Mouse (Mus musculus): ENCODE results near the gene Egf. TPM values are rescaled to one million over a fixed set of nuclear protein-coding genes. Genes with fewer than 3 reads are reported as not detected.
A peak's percentile ranks its signal among the peaks of the same experiment; 100 is the strongest.
"Not testable (repeated sequence)": the region's sequence is repeated elsewhere in the genome, so short reads cannot be mapped to it uniquely, and the experiment has no call there.

The Egf gene
- polyA plus RNA-seq, 1 experiment from 2014 or later, result 1.3 TPM

DNA sequence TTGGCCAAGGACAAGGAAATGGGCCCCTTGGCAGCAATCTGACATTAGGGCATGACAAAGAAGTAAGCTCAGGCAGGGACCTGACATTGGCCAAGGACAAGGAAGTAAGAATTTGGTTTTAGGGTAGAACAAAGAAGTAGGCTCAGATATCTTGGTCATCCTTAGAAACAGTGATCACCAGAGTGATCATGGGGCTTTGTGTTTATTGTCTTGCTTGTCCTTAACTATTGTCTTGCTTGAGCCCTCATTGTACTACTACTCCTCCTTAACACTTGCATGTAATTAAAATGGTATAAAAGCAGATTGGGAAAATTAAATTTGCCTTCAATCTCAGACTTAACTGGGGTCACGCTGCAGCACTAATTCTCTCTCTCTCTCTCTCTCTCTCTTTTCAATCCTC is 2.5 kb upstream of the Egf start:
- H3K9me3 ChIP-seq, result peaks cover 16% of the 10 kb centered on the region
- H3K4me1 ChIP-seq, result peaks cover 23% of the 10 kb centered on the region
- H3K4me3 ChIP-seq; H3K27ac ChIP-seq (replicated peaks); H3K4me2 ChIP-seq; H3K36me3 ChIP-seq; H3K9ac ChIP-seq; ATAC-seq (ENCODE audit: extremely low read depth, insufficient number of reproducible peaks, low FRiP score, low TSS enrichment): not testable (repeated sequence)
- H3K27me3 ChIP-seq (replicated peaks), result peaks cover 20% of the 10 kb centered on the region; the same call in 1 of the 2 replicates
- 91% methylated on average over 1 of the region's 1 CpGs for WGBS

DNA sequence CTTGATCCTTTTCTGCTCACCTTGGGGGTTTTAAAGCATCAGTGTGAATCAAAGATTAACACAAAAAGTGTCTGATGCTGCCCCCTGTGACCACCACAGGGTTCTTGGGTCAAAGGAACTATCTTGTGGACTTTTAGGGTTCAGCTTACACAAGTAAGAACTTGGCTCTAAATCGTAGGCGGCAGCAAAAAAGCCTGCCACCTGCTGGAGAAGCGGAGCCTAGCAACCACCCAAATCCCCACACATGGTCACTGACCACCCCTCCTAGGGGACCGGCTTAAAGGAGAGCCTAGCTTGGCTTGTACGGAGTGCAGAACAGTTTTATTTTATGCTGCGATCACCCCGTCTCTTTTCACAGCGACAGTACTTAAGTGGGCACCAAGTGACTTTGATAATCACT is 10.3 kb downstream of the Egf start:
- H3K4me1 ChIP-seq, result no peaks in the 10 kb centered on the region
- ATAC-seq (ENCODE audit: extremely low read depth, insufficient number of reproducible peaks, low FRiP score, low TSS enrichment), result no peak
- H3K27ac ChIP-seq (replicated peaks), result no peak overlapping the region
- H3K9me3 ChIP-seq, result no peaks in the 10 kb centered on the region
- no peaks in the 10 kb centered on the region for H3K36me3 ChIP-seq
- no peak overlapping the region for H3K4me3 ChIP-seq
- WGBS, result 45% methylated on average over 8 of the region's 8 CpGs
- no peak overlapping the region for H3K4me2 ChIP-seq
- no peak overlapping the region for H3K9ac ChIP-seq
- H3K27me3 ChIP-seq (replicated peaks), result no peaks in the 10 kb centered on the region

DNA sequence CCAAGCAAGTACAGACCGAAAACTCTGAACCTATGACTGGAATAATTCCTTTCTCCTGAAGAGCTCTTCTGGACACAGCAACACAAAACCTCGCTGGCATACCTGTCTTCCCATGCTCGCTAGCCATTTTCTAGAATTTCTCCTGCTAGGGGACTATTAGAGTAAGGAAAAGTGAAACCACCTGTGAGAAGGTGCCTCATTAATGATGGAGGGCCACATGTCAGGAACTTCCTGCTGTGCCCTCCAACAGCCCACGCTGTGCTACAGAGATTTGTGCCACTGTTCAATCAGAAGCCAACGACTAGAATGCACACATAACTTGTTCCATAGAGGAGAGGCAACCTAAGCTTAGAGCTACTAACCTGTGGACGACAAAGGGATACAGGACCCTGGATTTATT is 12.3 kb downstream of the Egf start:
- H3K27ac ChIP-seq (replicated peaks), result no peak overlapping the region
- H3K4me3 ChIP-seq, result no peak overlapping the region
- no peak overlapping the region for H3K4me2 ChIP-seq
- no peak for ATAC-seq (ENCODE audit: extremely low read depth, insufficient number of reproducible peaks, low FRiP score, low TSS enrichment)
- no peak overlapping the region for H3K9ac ChIP-seq
- H3K4me1 ChIP-seq, result no peaks in the 10 kb centered on the region
- no peaks in the 10 kb centered on the region for H3K36me3 ChIP-seq
- H3K27me3 ChIP-seq (replicated peaks), result no peaks in the 10 kb centered on the region
- no peaks in the 10 kb centered on the region for H3K9me3 ChIP-seq
- 69% methylated on average over 6 of the region's 6 CpGs for WGBS

DNA sequence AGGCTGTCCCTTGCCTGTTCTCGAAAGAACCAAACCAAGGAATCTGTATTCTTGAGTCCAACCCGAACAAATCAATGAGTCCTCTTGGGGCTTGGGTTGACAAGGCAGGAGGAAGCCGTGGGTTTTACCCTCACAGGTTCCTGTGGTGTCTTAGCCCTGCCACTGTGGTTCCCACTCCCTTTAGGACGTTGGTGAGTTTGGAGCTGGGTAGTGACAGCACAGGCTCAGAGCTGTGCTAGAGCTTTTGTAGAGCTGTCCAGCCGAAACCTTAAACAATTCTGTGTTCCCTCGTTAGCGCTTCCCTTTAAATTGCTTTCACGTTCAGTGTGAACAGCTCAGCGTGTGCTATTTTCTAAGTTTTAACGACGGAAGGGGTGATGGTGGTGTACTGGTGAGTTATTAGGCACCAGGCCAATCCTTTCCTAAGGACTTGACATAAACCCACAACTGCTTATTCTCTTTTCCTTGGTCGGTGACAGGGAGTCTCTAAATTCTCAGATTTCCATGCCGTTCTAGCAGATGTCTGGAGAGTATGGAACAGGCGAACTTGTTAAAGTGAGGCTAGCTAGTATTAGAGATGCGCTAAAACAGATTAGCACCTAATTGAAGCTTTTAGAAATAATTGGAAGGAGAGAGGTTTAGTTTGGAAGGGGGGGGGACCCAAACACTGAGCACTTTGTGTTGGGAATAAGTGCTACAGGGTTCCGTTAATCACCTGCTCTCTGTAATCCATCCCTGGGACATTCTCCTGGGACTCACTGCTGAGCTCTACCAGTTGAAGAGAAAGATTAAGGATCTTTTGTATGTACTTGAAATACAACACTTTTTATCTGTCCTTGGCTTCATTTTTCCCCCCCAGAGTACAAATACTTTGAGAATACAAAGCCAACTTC is 16.6 kb downstream of the Egf start:
- Histone ChIP-seq H3K36me3 (no peaks in the 10 kb centered on the region), H3K4me2 (no peak overlapping the region), H3K9me3 (no peaks in the 10 kb centered on the region), H3K27me3 (replicated peaks) (no peaks in the 10 kb centered on the region), H3K27ac (replicated peaks) (no peak overlapping the region), H3K4me3 (no peak overlapping the region), H3K9ac (no peak overlapping the region), H3K4me1 (no peaks in the 10 kb centered on the region)
- WGBS, result 72% methylated on average over 16 of the region's 16 CpGs
- ATAC-seq (ENCODE audit: extremely low read depth, insufficient number of reproducible peaks, low FRiP score, low TSS enrichment), result no peak

DNA sequence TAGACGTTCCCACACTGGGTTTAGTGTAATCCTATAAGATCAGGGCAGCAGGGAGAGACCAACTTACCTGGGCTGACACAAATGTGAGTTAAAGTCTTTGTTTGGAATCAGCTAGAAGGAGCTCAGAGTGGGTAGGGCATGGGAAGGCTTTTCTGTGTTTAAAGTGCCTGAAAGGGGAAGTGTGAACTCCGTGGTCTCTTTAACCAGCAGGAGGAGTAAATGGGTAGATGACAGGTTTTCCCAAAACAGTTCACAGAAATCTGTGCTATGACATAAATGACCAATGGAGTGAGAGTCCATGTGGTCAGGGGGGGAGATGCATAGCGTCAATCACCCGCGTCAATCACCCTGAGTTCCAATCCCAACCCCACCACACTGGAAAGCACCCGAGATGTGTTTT is 23.5 kb downstream of the Egf start:
- H3K27ac ChIP-seq (replicated peaks), result no peak overlapping the region
- no peak for ATAC-seq (ENCODE audit: extremely low read depth, insufficient number of reproducible peaks, low FRiP score, low TSS enrichment)
- H3K27me3 ChIP-seq (replicated peaks), result peaks cover 3% of the 10 kb centered on the region; the same call in 1 of the 2 replicates
- 73% methylated on average over 6 of the region's 6 CpGs for WGBS
- no peak overlapping the region for H3K9ac ChIP-seq
- no peaks in the 10 kb centered on the region for H3K9me3 ChIP-seq
- H3K4me1 ChIP-seq, result no peaks in the 10 kb centered on the region
- no peak overlapping the region for H3K4me3 ChIP-seq
- no peaks in the 10 kb centered on the region for H3K36me3 ChIP-seq
- no peak overlapping the region for H3K4me2 ChIP-seq

DNA sequence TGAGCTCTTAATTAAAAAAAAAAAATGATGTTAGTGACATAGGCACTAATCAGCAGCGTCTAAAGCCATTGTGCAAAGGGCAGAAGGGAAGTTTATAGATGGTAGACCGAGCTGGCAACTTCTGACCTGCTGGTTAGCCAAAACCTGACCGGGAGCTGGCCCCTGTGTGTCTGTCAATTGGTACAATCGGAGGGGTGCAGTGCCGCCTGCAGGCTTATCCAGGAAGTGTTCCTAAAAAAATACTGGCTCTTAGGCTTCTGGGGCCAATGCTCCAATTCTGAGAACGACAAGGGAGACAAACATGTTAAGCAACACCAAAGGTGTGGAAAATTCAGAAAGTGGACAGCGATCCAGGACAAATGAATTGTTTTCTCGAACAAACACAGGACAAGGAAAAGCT is 24.7 kb downstream of the Egf start:
- no peak for ATAC-seq (ENCODE audit: extremely low read depth, insufficient number of reproducible peaks, low FRiP score, low TSS enrichment)
- Histone ChIP-seq H3K27ac (replicated peaks) (no peak overlapping the region), H3K9me3 (no peaks in the 10 kb centered on the region), H3K36me3 (no peaks in the 10 kb centered on the region), H3K4me1 (no peaks in the 10 kb centered on the region), H3K4me2 (no peak overlapping the region), H3K9ac (no peak overlapping the region), H3K27me3 (replicated peaks) (peaks cover 3% of the 10 kb centered on the region; the same call in 1 of the 2 replicates), H3K4me3 (no peak overlapping the region)
- WGBS, result 26% methylated on average over 8 of the region's 8 CpGs

DNA sequence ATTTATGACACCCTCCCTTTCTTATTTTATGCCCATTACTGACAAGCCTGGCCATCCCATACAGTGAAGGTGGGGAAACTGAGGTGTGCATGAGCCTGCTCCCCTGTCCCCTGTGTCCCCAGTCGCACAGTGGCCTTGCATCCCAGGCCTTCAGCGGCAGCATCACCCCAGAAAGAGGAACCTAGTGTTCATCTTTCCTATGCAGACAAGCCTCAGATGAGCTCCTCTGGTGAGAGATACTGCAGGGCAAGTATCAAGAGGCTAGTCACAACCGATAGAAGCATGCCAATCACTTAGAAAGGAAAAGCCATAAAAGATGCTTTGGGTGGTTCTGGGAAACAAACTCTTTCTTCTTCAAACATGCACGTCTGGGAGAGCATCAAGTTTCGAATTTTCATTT is 25.2 kb downstream of the Egf start:
- 74% methylated on average over 5 of the region's 5 CpGs for WGBS
- ATAC-seq (ENCODE audit: extremely low read depth, insufficient number of reproducible peaks, low FRiP score, low TSS enrichment), result no peak
- Histone ChIP-seq H3K9me3 (no peaks in the 10 kb centered on the region), H3K36me3 (no peaks in the 10 kb centered on the region), H3K4me3 (no peak overlapping the region), H3K9ac (no peak overlapping the region), H3K4me2 (no peak overlapping the region), H3K27me3 (replicated peaks) (peaks cover 3% of the 10 kb centered on the region; the same call in 1 of the 2 replicates), H3K4me1 (no peaks in the 10 kb centered on the region), H3K27ac (replicated peaks) (no peak overlapping the region)

DNA sequence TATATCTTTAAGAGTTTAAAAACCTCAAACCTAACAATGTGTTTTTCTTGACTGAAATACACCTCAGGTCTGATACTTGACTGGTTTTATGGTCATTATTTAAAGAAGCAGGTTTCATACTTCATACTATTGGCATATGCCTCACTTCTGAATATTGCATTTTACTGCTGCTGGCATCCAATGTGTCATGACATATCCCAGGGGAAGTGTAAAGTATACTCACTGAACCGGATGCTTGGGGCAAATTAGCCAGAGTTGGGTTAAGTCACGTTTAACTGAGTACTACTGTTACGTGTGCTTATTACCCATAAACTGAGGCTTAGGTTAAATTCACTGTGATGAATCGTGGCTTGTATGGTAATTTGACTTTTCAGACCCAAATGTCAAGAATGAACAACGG is 29.5 kb downstream of the Egf start:
- 80% methylated on average over 5 of the region's 5 CpGs for WGBS
- no peak for ATAC-seq (ENCODE audit: extremely low read depth, insufficient number of reproducible peaks, low FRiP score, low TSS enrichment)
- Histone ChIP-seq H3K9ac (no peak overlapping the region), H3K4me1 (peaks cover 12% of the 10 kb centered on the region), H3K36me3 (no peaks in the 10 kb centered on the region), H3K4me3 (peak overlapping the region; percentile 57), H3K27me3 (replicated peaks) (no peaks in the 10 kb centered on the region), H3K9me3 (no peaks in the 10 kb centered on the region), H3K27ac (replicated peaks) (no peak overlapping the region), H3K4me2 (peak overlapping the region; percentile 75)

DNA sequence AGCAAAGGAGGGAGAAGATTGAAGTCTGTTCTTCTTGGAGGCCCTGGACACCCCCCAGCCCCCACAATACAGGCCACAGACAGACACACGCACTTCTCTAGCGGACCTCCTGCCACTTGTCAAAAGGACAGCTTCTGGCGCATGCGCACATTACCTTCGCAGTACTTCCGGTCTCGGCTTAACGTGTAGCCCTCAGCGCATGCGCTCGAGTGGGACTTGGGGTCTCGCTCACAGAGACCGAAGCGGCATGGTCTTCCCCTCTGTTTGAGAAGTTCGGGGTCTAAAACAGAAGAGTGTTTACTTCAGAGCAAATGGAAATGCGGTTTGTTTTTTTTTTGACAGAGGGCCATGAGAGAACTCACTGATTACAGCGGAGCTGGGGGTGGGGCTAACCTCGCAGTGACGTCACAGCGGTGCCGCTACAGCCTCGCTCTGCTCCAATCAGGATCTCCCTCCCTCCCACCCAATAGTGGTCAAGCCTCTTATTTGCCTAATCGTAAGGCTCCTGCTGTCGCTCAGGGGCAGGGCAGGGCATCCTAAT is 30.1 kb downstream of the Egf start:
- 3% methylated on average over 24 of the region's 24 CpGs for WGBS
- no peaks in the 10 kb centered on the region for H3K9me3 ChIP-seq

DNA sequence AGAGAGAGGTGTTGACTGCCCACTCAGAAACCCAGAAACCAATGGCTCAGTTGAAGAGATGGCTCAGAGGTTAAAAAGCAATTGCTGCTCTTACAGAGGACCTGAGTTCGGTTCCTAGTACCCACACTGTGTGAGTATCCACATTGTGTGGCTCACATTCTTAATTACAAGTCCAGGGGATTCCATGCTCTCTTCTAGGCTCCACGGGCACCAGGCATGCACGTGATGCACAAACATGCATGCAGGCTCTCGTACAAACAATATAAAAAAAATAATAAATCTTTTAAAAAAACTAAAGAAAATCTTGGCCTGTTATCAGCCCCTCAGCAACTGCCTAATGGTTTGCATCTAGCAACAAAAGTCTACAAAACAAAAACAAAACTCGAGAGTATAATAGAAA is 30.6 kb downstream of the Egf start:
- Histone ChIP-seq H3K4me2 (peak overlapping the region; percentile 75), H3K27ac (replicated peaks) (peak overlapping the region; percentile 77), H3K9me3 (no peaks in the 10 kb centered on the region), H3K4me1 (peaks cover 12% of the 10 kb centered on the region), H3K27me3 (replicated peaks) (no peaks in the 10 kb centered on the region), H3K9ac (peak overlapping the region; percentile 69), H3K4me3 (peak overlapping the region; percentile 57), H3K36me3 (no peaks in the 10 kb centered on the region)
- WGBS, result 66% methylated on average over 5 of the region's 5 CpGs
- ATAC-seq (ENCODE audit: extremely low read depth, insufficient number of reproducible peaks, low FRiP score, low TSS enrichment), result no peak; the same call in 1 of the 2 replicates

More for the DNA sequence above, 30.1 kb downstream of the Egf start:
- H3K4me2 ChIP-seq, result peak overlapping the region; percentile 75
- peak overlapping the region; percentile 69 for H3K9ac ChIP-seq
- no peaks in the 10 kb centered on the region for H3K36me3 ChIP-seq
- H3K4me1 ChIP-seq, result peaks cover 12% of the 10 kb centered on the region
- peak overlapping the region; percentile 57 for H3K4me3 ChIP-seq
- peak overlapping the region; percentile 77 for H3K27ac ChIP-seq (replicated peaks)
- H3K27me3 ChIP-seq (replicated peaks), result no peaks in the 10 kb centered on the region
- peak; percentile 89 for ATAC-seq (ENCODE audit: extremely low read depth, insufficient number of reproducible peaks, low FRiP score, low TSS enrichment)

DNA sequence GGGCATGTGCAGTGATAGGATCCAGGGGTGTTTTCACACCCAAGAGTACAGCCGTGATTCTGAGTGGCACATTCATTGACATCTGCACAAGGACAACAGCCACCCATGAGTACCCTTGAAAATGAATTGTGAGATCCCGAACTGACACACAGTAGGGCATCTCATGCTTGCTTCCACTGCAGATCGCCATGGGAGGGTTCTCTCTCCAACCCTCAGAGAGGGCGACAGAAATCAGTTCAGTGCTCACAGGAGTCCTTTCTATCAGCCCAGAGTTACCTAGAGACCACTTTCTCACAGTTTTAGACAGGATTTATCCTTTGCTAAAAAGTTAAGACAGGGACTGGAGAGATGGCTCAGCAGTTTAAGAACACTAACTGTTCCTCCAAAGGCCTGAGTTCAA is 31.8 kb downstream of the Egf start:
- no peak for ATAC-seq (ENCODE audit: extremely low read depth, insufficient number of reproducible peaks, low FRiP score, low TSS enrichment)
- H3K27ac ChIP-seq (replicated peaks), result no peak overlapping the region
- peaks cover 12% of the 10 kb centered on the region for H3K4me1 ChIP-seq
- no peak overlapping the region for H3K4me2 ChIP-seq
- H3K27me3 ChIP-seq (replicated peaks), result no peaks in the 10 kb centered on the region
- no peak overlapping the region for H3K9ac ChIP-seq
- H3K36me3 ChIP-seq, result no peaks in the 10 kb centered on the region
- no peak overlapping the region for H3K4me3 ChIP-seq
- 71% methylated on average over 4 of the region's 4 CpGs for WGBS
- no peaks in the 10 kb centered on the region for H3K9me3 ChIP-seq

Data from heart, embryonic 13.5 days (tissue).